30 mouse cellular contexts compared by ENCODE assay signal in the genomic region with DNA sequence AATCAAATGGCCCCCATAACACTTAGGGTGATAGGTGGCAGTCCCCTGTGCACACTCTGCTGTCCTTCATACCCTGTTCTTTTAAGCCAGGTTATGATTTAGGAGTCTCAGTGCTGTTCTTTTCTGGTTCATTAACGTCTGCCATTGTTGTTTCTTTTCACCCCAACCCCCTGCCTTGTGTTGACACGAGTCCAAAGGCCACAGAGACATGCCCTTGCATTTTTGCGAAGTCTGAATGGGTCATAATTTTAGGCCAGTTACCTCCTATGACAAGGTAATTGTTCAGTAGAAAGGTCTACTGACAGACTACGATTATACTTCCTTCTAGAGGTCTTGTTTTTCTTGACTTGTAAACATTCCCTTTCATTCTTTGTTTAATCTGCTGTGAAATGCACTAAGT. TPM values are rescaled to one million over a fixed set of nuclear protein-coding genes. Genes with fewer than 3 reads are reported as not detected.
DNase-seq lines count a peak whose midpoint lies in the region; ATAC-seq and TF ChIP-seq lines count a peak whose summit lies in the region.
"Had no signal": no experiment of that assay in that cellular context is flagged by ENCODE, and none has a peak within 500 bp of the region (broad histone marks: within the 10 kb centered on the region; RNA-seq: fewer than 3 reads in every experiment).

No protein-coding gene starts in this region.

- peak; percentile 46 for DNase-seq in kidney, adult 2 months
- DNase-seq in kidney, postnatal 25 days, result no peak
- no peak for DNase-seq in stomach, postnatal 0 days (ENCODE audit: low spot score)
- DNase-seq in liver, embryonic 14.5 days (ENCODE audit: low read depth in 3 of 3, low spot score in 3 of 3), result no peak
- DNase-seq in heart, postnatal 25 days (ENCODE audit: low spot score), result no peak
- DNase-seq: B cell, adult 2 months; cerebellum, adult 11 months; cerebellum, postnatal 10 days; gastrocnemius, postnatal 14 days; heart, postnatal 14 days; kidney, adult 18-20 months; lung, embryonic 14.5 days; right cerebral cortex, postnatal 25 days; thymus, adult 2 months; thymus, postnatal 36 days had no signal

- intact Hi-C loops in heart, postnatal 25 days (cut with DNase I), result no loop called here

- no peak for ATAC-seq in stomach, embryonic 15.5 days (ENCODE audit: insufficient read depth, low FRiP score, low read depth)
- ATAC-seq in stomach, postnatal 0 days (ENCODE audit: low FRiP score, low TSS enrichment), result no peak
- ATAC-seq in liver, embryonic 14.5 days (ENCODE audit: insufficient read depth), result no peak
- ATAC-seq in neural tube, embryonic 15.5 days (ENCODE audit: low FRiP score), result no peak
- ATAC-seq: activated CD4-positive, CD25-positive, alpha-beta regulatory T cell, adult 4 months; forebrain, embryonic 13.5 days; hindbrain, embryonic 16.5 days; midbrain, embryonic 15.5 days had no signal

- H3K4me1 ChIP-seq in kidney, adult 2 months (ENCODE audit: control insufficient read depth, insufficient read depth, low read length), result peaks cover 11% of the 10 kb centered on the region; the same call in 1 of the 2 replicates
- H3K4me1 ChIP-seq in stomach, embryonic 15.5 days, result no peaks in the 10 kb centered on the region
- no peaks in the 10 kb centered on the region for H3K4me1 ChIP-seq in stomach, postnatal 0 days (replicated peaks; ENCODE audit: control insufficient read depth, insufficient read depth)
- H3K4me1 ChIP-seq in liver, embryonic 14.5 days (replicated peaks; ENCODE audit: control insufficient read depth in 2 of 2, insufficient read depth in 2 of 2, low read length in 1 of 2), result peaks cover 32 to 44% of the 10 kb centered on the region in 2 experiments
- no peaks in the 10 kb centered on the region for H3K4me1 ChIP-seq in neural tube, embryonic 15.5 days
- H3K4me1 ChIP-seq: midbrain, embryonic 10.5 days; midbrain, embryonic 15.5 days had no signal

- H3K4me3 ChIP-seq in kidney, adult 2 months (ENCODE audit: insufficient read depth, low read depth, low read length), result no peak overlapping the region
- no peak overlapping the region for H3K4me3 ChIP-seq in stomach, embryonic 15.5 days (replicated peaks)
- H3K4me3 ChIP-seq in stomach, postnatal 0 days (ENCODE audit: low read depth, low read length), result no peak overlapping the region
- no peak overlapping the region for H3K4me3 ChIP-seq in liver, embryonic 14.5 days (ENCODE audit: insufficient read depth in 1 of 2, low read depth in 2 of 2, low read length in 2 of 2)
- H3K4me3 ChIP-seq in neural tube, embryonic 15.5 days (replicated peaks), result no peak overlapping the region
- H3K4me3 ChIP-seq: forebrain, embryonic 13.5 days; layer of hippocampus, adult 2 months; limb, embryonic 13.5 days; midbrain, embryonic 10.5 days; midbrain, embryonic 15.5 days had no signal

- no peak overlapping the region for H3K27ac ChIP-seq in kidney, adult 2 months (ENCODE audit: insufficient read depth, low read depth, low read length)
- H3K27ac ChIP-seq in stomach, embryonic 15.5 days, result 0 out of 2 replicates have a peak overlapping the region, but pooled peaks have one; percentile 21
- no peak overlapping the region for H3K27ac ChIP-seq in stomach, postnatal 0 days (replicated peaks)
- peak overlapping the region; percentile 54 for H3K27ac ChIP-seq in liver, embryonic 14.5 days
- H3K27ac ChIP-seq in neural tube, embryonic 15.5 days (replicated peaks), result no peak overlapping the region
- H3K27ac ChIP-seq: forebrain, embryonic 13.5 days; kidney, postnatal 0 days; layer of hippocampus, adult 2 months; limb, embryonic 13.5 days; midbrain, embryonic 10.5 days; midbrain, embryonic 15.5 days had no signal

- no peak for TF ChIP-seq CTCF in kidney, adult 2 months (conservative IDR thresholded peaks at IDR 0.05; ENCODE audit: insufficient read depth, insufficient read length, low read depth, low read length)
- no peak for TF ChIP-seq CTCF in stomach, postnatal 0 days (IDR thresholded peaks at IDR 0.05; ENCODE audit: low read depth)
- no peak for TF ChIP-seq CTCF in liver, embryonic 14.5 days (IDR thresholded peaks at IDR 0.05; ENCODE audit: low read depth)

- TF ChIP-seq POLR2A in kidney, adult 2 months (IDR thresholded peaks at IDR 0.05; ENCODE audit: low read depth, low read length), result no peak

- no peak overlapping the region for H3K9ac ChIP-seq in stomach, embryonic 15.5 days
- H3K9ac ChIP-seq in stomach, postnatal 0 days (ENCODE audit: low read length), result no peak overlapping the region
- no peak overlapping the region for H3K9ac ChIP-seq in liver, embryonic 14.5 days (replicated peaks)
- H3K9ac ChIP-seq in neural tube, embryonic 15.5 days (replicated peaks), result no peak overlapping the region
- H3K9ac ChIP-seq: forebrain, embryonic 13.5 days; limb, embryonic 13.5 days; lung, embryonic 14.5 days; midbrain, embryonic 15.5 days had no signal

- WGBS in kidney, adult 2 months, result 9% methylated on average over 4 of the region's 4 CpGs
- 23% methylated on average over 4 of the region's 4 CpGs for WGBS in stomach, embryonic 15.5 days
- 17% methylated on average over 4 of the region's 4 CpGs for WGBS in stomach, postnatal 0 days
- 58% methylated on average over 4 of the region's 4 CpGs for WGBS in liver, embryonic 14.5 days (ENCODE audit: insufficient replicate concordance)
- WGBS in neural tube, embryonic 15.5 days, result 9% methylated on average over 4 of the region's 4 CpGs

- no peaks in the 10 kb centered on the region for H3K36me3 ChIP-seq in kidney, adult 2 months (ENCODE audit: control insufficient read depth, insufficient read depth, low read length)
- no peaks in the 10 kb centered on the region for H3K36me3 ChIP-seq in stomach, embryonic 15.5 days
- no peaks in the 10 kb centered on the region for H3K36me3 ChIP-seq in stomach, postnatal 0 days (ENCODE audit: control insufficient read depth, insufficient read depth, low read length)
- no peaks in the 10 kb centered on the region; the same call in none of the 2 replicates for H3K36me3 ChIP-seq in liver, embryonic 14.5 days (replicated peaks; ENCODE audit: control insufficient read depth, insufficient read depth, low read depth)
- H3K36me3 ChIP-seq in neural tube, embryonic 15.5 days, result no peaks in the 10 kb centered on the region
- H3K36me3 ChIP-seq: limb, embryonic 13.5 days; midbrain, embryonic 10.5 days; midbrain, embryonic 15.5 days had no signal

- H3K4me2 ChIP-seq in stomach, embryonic 15.5 days, result no peak overlapping the region
- no peak overlapping the region for H3K4me2 ChIP-seq in stomach, postnatal 0 days (replicated peaks; ENCODE audit: low read depth)
- peak overlapping the region; percentile 23 for H3K4me2 ChIP-seq in liver, embryonic 14.5 days (ENCODE audit: low read depth)
- H3K4me2 ChIP-seq in neural tube, embryonic 15.5 days, result no peak overlapping the region
- H3K4me2 ChIP-seq: forebrain, embryonic 13.5 days; limb, embryonic 13.5 days; lung, embryonic 14.5 days; midbrain, embryonic 15.5 days had no signal

- no peaks in the 10 kb centered on the region for H3K27me3 ChIP-seq in kidney, adult 2 months (replicated peaks; ENCODE audit: control insufficient read depth, insufficient read depth, low read length)
- H3K27me3 ChIP-seq in stomach, embryonic 15.5 days (replicated peaks), result no peaks in the 10 kb centered on the region
- H3K27me3 ChIP-seq in stomach, postnatal 0 days (ENCODE audit: control insufficient read depth, insufficient read depth, low read length), result no peaks in the 10 kb centered on the region
- H3K27me3 ChIP-seq in liver, embryonic 14.5 days (ENCODE audit: control insufficient read depth, insufficient read depth, low read length), result no peaks in the 10 kb centered on the region
- H3K27me3 ChIP-seq in neural tube, embryonic 15.5 days (replicated peaks), result no peaks in the 10 kb centered on the region
- H3K27me3 ChIP-seq: forebrain, embryonic 13.5 days; limb, embryonic 13.5 days; midbrain, embryonic 15.5 days had no signal

- TF ChIP-seq EP300 in stomach, postnatal 0 days (optimal IDR thresholded peaks at IDR 0.05), result no peak
- TF ChIP-seq EP300 in liver, embryonic 14.5 days (IDR thresholded peaks at IDR 0.05; ENCODE audit: low read depth), result no peak

- no peaks in the 10 kb centered on the region for H3K9me3 ChIP-seq in stomach, embryonic 15.5 days
- H3K9me3 ChIP-seq in stomach, postnatal 0 days (ENCODE audit: control insufficient read depth, low read length), result no peaks in the 10 kb centered on the region
- H3K9me3 ChIP-seq in liver, embryonic 14.5 days (ENCODE audit: control insufficient read depth, low read length), result no peaks in the 10 kb centered on the region
- H3K9me3 ChIP-seq in neural tube, embryonic 15.5 days (replicated peaks), result no peaks in the 10 kb centered on the region
- H3K9me3 ChIP-seq: forebrain, embryonic 13.5 days; limb, embryonic 13.5 days; midbrain, embryonic 10.5 days; midbrain, embryonic 15.5 days had no signal

RNA-seq across cellular contexts. Expression of gene Vps13c, which starts 23.8 kb away (rescaled TPM):
- 4.4 and 5.0 TPM in 2 replicates for polyA plus RNA-seq in kidney, adult 2 months (2012; rRNA removed)
- polyA plus RNA-seq in stomach, embryonic 15.5 days (2015; fragmentation: Nextera tagmentation; extraction: Ambion mirVana), result 6.1 and 6.7 TPM in 2 replicates
- 3.8 and 4.5 TPM in 2 replicates for polyA plus RNA-seq in stomach, postnatal 0 days (2015; fragmentation: Nextera tagmentation; extraction: Ambion mirVana)
- polyA plus RNA-seq in liver, embryonic 14.5 days (2012; rRNA removed), result 5.1 and 7.2 TPM in 2 replicates
- polyA plus RNA-seq in liver, embryonic 14.5 days (2014; fragmentation: Nextera tagmentation; extraction: Ambion mirVana), result 5.2 and 6.6 TPM in 2 replicates
- 10 to 100 TPM; 39.9 to 44.4 TPM for total RNA-seq in heart, postnatal 25 days (2021)
- polyA plus RNA-seq in neural tube, embryonic 15.5 days (2015; fragmentation: Nextera tagmentation; extraction: Ambion mirVana), result 8.0 and 8.4 TPM in 2 replicates

RNA-seq across cellular contexts. Expression of gene C2cd4a, which starts 31.9 kb away (rescaled TPM):
- 0.33 and 0.41 TPM in 2 replicates for polyA plus RNA-seq in kidney, adult 2 months (2012; rRNA removed)
- 1.9 and 2.7 TPM in 2 replicates for polyA plus RNA-seq in stomach, embryonic 15.5 days (2015; fragmentation: Nextera tagmentation; extraction: Ambion mirVana)
- 2.8 and 3.6 TPM in 2 replicates for polyA plus RNA-seq in stomach, postnatal 0 days (2015; fragmentation: Nextera tagmentation; extraction: Ambion mirVana)
- 4.4 and 6.8 TPM in 2 replicates for polyA plus RNA-seq in liver, embryonic 14.5 days (2012; rRNA removed)
- 0.81 and 1.5 TPM in 2 replicates for polyA plus RNA-seq in liver, embryonic 14.5 days (2014; fragmentation: Nextera tagmentation; extraction: Ambion mirVana)
- total RNA-seq in heart, postnatal 25 days (2021), result not detected
- 0.68 and 0.78 TPM in 2 replicates for polyA plus RNA-seq in neural tube, embryonic 15.5 days (2015; fragmentation: Nextera tagmentation; extraction: Ambion mirVana)
- total RNA-seq: granulocyte monocyte progenitor cell, adult 5-6 weeks; heart, postnatal 14 days; megakaryocyte progenitor cell, adult 5-6 weeks; neutrophil, adult 5-6 weeks had no signal
- polyA plus RNA-seq: activated CD4-positive, CD25-positive, alpha-beta regulatory T cell, adult 4 months; embryonic facial prominence, embryonic 11.5 days; forebrain, embryonic 13.5 days; hindbrain, embryonic 11.5 days; midbrain, embryonic 10.5 days had no signal

Comparison
In these comparisons a context has a peak if more than half of its experiments do, and no peak if none do; other contexts are left out.
1. H3K27ac ChIP-seq: peak in stomach, embryonic 15.5 days (single experiment) and liver, embryonic 14.5 days (single experiment); none in kidney, adult 2 months (single experiment), stomach, postnatal 0 days (single experiment) and neural tube, embryonic 15.5 days (single experiment).